Mouse (Mus musculus): ENCODE measurements around the gene Urm1. TPM values are rescaled to one million over a fixed set of nuclear protein-coding genes. Genes with fewer than 3 reads are reported as not detected.

The Urm1 gene
- total and polyA plus RNA-seq, 3 experiments = 90.5 to 131 TPM; not detected in 1

- TF ChIP-seq ETS1 (IDR thresholded peaks at IDR 0.05; ENCODE audit: low read depth, low read length) (peak; percentile 60; the same call in 1 of the 2 replicates), KAT2A (conservative IDR thresholded peaks at IDR 0.05; ENCODE audit: low read depth, low read length) (peak; percentile 79), EP300 (IDR thresholded peaks at IDR 0.05; ENCODE audit: low read depth in 1 of 2, low read length in 2 of 2) (peak in 1 of 2 experiments; percentile 28; a peak in 1 of 4 replicates), TCF12 (IDR thresholded peaks at IDR 0.05; ENCODE audit: low read depth, low read length) (peak; percentile 39)
Measured at GRCm38 (mm10) chr2:29826926-29827708, 7.2 kb downstream of the Urm1 start (continued).

GRCm38 (mm10) chr2:29827709-29828024 is 7.8 kb downstream of the Urm1 start:
- H3K36me3 ChIP-seq (ENCODE audit: control insufficient read depth in 1 of 2, insufficient read depth in 2 of 2, low read length in 2 of 2) = peaks cover 0 to 8% of the 10 kb centered on the region in 2 experiments; a peak in 3 of 4 replicates
- peak overlapping the region; percentile 51 for H3K27ac ChIP-seq (ENCODE audit: control insufficient read depth, low read depth, low read length)
- H3K4me3 ChIP-seq (ENCODE audit: control insufficient read depth in 1 of 2, insufficient read depth in 1 of 2, low read depth in 2 of 2, low read length in 2 of 2) = peak overlapping the region; percentile 90 to 91
- DNase-seq (ENCODE audit: low read depth, low spot score) = no peak
- H3K9ac ChIP-seq (ENCODE audit: control insufficient read depth, low read depth, low read length, poor library complexity, severe bottlenecking) = peak overlapping the region; percentile 89
- TF ChIP-seq MEF2A (IDR thresholded peaks at IDR 0.05; ENCODE audit: extremely low read depth, insufficient replicate concordance, low read depth, low read length, poor library complexity, severe bottlenecking) (no peak), POLR2A (IDR thresholded peaks at IDR 0.05; ENCODE audit: control insufficient read depth in 1 of 2, insufficient read depth in 1 of 2, low read depth in 1 of 2, low read length in 2 of 2, poor library complexity in 1 of 2) (no peak), GATA1 (IDR thresholded peaks at IDR 0.05; ENCODE audit: low read depth, low read length) (no peak), ZNF384 (IDR thresholded peaks at IDR 0.05; ENCODE audit: low read depth, low read length) (no peak), BHLHE40 (IDR thresholded peaks at IDR 0.05; ENCODE audit: borderline replicate concordance, low read depth, low read length) (no peak), POLR2AphosphoS5 (IDR thresholded peaks at IDR 0.05; ENCODE audit: borderline replicate concordance, low read depth, low read length) (no peak), UBTF (IDR thresholded peaks at IDR 0.05; ENCODE audit: borderline replicate concordance, insufficient read depth, low read depth, low read length) (no peak), MXI1 (IDR thresholded peaks at IDR 0.05; ENCODE audit: low read depth, low read length) (no peak), ELF1 (IDR thresholded peaks at IDR 0.05; ENCODE audit: low read depth, low read length) (no peak), SMC3 (IDR thresholded peaks at IDR 0.05; ENCODE audit: low read depth, low read length) (no peak), CTCF (IDR thresholded peaks at IDR 0.05 in 2 of 3, conservative IDR thresholded peaks at IDR 0.05 in 1 of 3; ENCODE audit: control insufficient read depth in 1 of 3, insufficient read depth in 1 of 3, low read depth in 2 of 3, low read length in 3 of 3, poor library complexity in 1 of 3, severe bottlenecking in 1 of 3) (no peak), NRF1 (IDR thresholded peaks at IDR 0.05; ENCODE audit: insufficient read depth, low read depth, low read length, poor library complexity, severe bottlenecking) (no peak), MAX (IDR thresholded peaks at IDR 0.05; ENCODE audit: low read length) (no peak), TCF12 (IDR thresholded peaks at IDR 0.05; ENCODE audit: low read depth, low read length) (no peak), TBP (IDR thresholded peaks at IDR 0.05; ENCODE audit: low read depth, low read length) (no peak), KAT2A (conservative IDR thresholded peaks at IDR 0.05; ENCODE audit: low read depth, low read length) (no peak)
- H3K79me2 ChIP-seq (ENCODE audit: control insufficient read depth, insufficient read depth, low read length, poor library complexity) = peaks cover 27% of the 10 kb centered on the region
- H3K9me3 ChIP-seq (replicated peaks; ENCODE audit: insufficient read depth, low read length) = no peaks in the 10 kb centered on the region
- peaks cover 0 to 9% of the 10 kb centered on the region in 2 experiments; a peak in 2 of 4 replicates for H3K4me1 ChIP-seq (ENCODE audit: control insufficient read depth in 1 of 2, insufficient read depth in 2 of 2, low read length in 2 of 2)
- no peaks in the 10 kb centered on the region for H3K27me3 ChIP-seq (ENCODE audit: control insufficient read depth in 1 of 2, insufficient read depth in 2 of 2, low read length in 2 of 2)

Data from MEL (cell line).